Mouse (Mus musculus) liver, adult 2 months (tissue): ENCODE measurements at regions not wholly inside any gene's neighbourhood (a gene's known extent, or its start where the extent isn't known, plus 50 kb on each side); places are given as distances from the start of the nearest gene placed in this dataset.
A peak's percentile ranks its signal among the peaks of the same experiment; 100 is the strongest.

Experiments
- DNase-seq: peaks from one replicate; pipeline ENCODE4 v3.0.0-alpha.2; 2011; ENCODE audit warnings: low read depth, low spot score; ENCODE audit errors: extremely low read depth
- H3K27ac ChIP-seq: fragments of 200-500 bp; replicated peaks from 2 replicates; pipeline ENCODE4 v1.5.1; 2012; ENCODE audit warnings: low read depth, mild to moderate bottlenecking, control low read depth, inconsistent platforms, low read length; ENCODE audit not compliant: insufficient read depth
- H3K27me3 ChIP-seq: fragments of 200-500 bp; 2 replicates; pipeline ENCODE4 v1.6.1; 2012; ENCODE audit warnings: mild to moderate bottlenecking, moderate library complexity, low read length, inconsistent platforms; ENCODE audit not compliant: control insufficient read depth, insufficient read depth
- H3K36me3 ChIP-seq: fragments of 200-500 bp; 2 replicates; pipeline ENCODE4 v1.6.1; 2012; ENCODE audit warnings: low read length, inconsistent platforms; ENCODE audit not compliant: control insufficient read depth, insufficient read depth
- H3K4me1 ChIP-seq: fragments of 200-500 bp; 2 replicates; pipeline ENCODE4 v1.6.1; 2011; ENCODE audit warnings: low read length; ENCODE audit not compliant: control insufficient read depth, insufficient read depth
- H3K4me3 ChIP-seq: fragments of 200-500 bp; 2 replicates; pipeline ENCODE4 v1.5.1; 2011; ENCODE audit warnings: low read depth, mild to moderate bottlenecking, control low read depth, low read length, moderate library complexity; ENCODE audit not compliant: insufficient read depth
- H3K79me2 ChIP-seq: fragments of 200-500 bp; 2 replicates; pipeline ENCODE4 v1.6.1; 2012; ENCODE audit warnings: inconsistent platforms, mild to moderate bottlenecking, low read length, moderate library complexity; ENCODE audit not compliant: control insufficient read depth, insufficient read depth
- H3K9ac ChIP-seq: fragments of 200-500 bp; 2 replicates; pipeline ENCODE4 v1.6.1; 2012; ENCODE audit warnings: low read depth, mild to moderate bottlenecking, control low read depth, inconsistent platforms, low read length
- CTCF ChIP-seq: fragments of 200-500 bp; IDR thresholded peaks from 2 replicates; pipeline ENCODE4 v1.5.1; 2011; ENCODE audit warnings: low read depth, low read length, control low read depth
- POLR2A ChIP-seq: fragments of 200-500 bp; IDR thresholded peaks from 2 replicates; pipeline ENCODE4 v1.6.1; 2011; ENCODE audit warnings: low read length, control low read depth; ENCODE audit not compliant: insufficient read depth; ENCODE audit errors: extremely low read depth
- WGBS: fragments of 180-500 bp; shearing (Covaris S2); methylation state at CpG from one replicate; pipeline ENCODE4 v1.1.7; 2018; 5-methylcytosine and 5-hydroxymethylcytosine counted together

GRCm38 (mm10) chr8:10931266-10931665 lies 77.0 kb downstream of the Irs2 start:
- Histone ChIP-seq H3K79me2 (no peaks in the 10 kb centered on the region), H3K9ac (no peak overlapping the region), H3K4me1 (peaks cover 19% of the 10 kb centered on the region), H3K27ac (no peak overlapping the region), H3K4me3 (no peak overlapping the region), H3K27me3 (no peaks in the 10 kb centered on the region), H3K36me3 (no peaks in the 10 kb centered on the region)
- no peak for TF ChIP-seq CTCF
- no peak for DNase-seq
- 95% methylated on average over 4 of the region's 4 CpGs for WGBS

- WGBS, result 69% methylated on average over 3 of the region's 3 CpGs
- no peak overlapping the region for H3K4me3 ChIP-seq
- no peak overlapping the region for H3K9ac ChIP-seq
- no peak for DNase-seq
- H3K27me3 ChIP-seq, result no peaks in the 10 kb centered on the region
- no peak overlapping the region for H3K27ac ChIP-seq
- no peaks in the 10 kb centered on the region for H3K36me3 ChIP-seq
- peaks cover 12% of the 10 kb centered on the region for H3K4me1 ChIP-seq
- TF ChIP-seq CTCF, result no peak
- no peak for TF ChIP-seq POLR2A
- no peaks in the 10 kb centered on the region for H3K79me2 ChIP-seq
These were observed 79.4 kb downstream of the Irs2 start for GRCm38 (mm10) chr8:10928836-10929235.

- no peak for TF ChIP-seq CTCF
- no peak for TF ChIP-seq POLR2A
- no peaks in the 10 kb centered on the region for H3K27me3 ChIP-seq
- H3K27ac ChIP-seq, result no peak overlapping the region
- H3K79me2 ChIP-seq, result no peaks in the 10 kb centered on the region
- H3K36me3 ChIP-seq, result no peaks in the 10 kb centered on the region
- peaks cover 12% of the 10 kb centered on the region for H3K4me1 ChIP-seq
- DNase-seq, result peak; percentile 90
- no peak overlapping the region for H3K4me3 ChIP-seq
- WGBS, result 17% methylated on average over 17 of the region's 17 CpGs
- no peak overlapping the region for H3K9ac ChIP-seq
These were observed 79.9 kb downstream of the Irs2 start for GRCm38 (mm10) chr8:10928342-10928794.

GRCm38 (mm10) chr8:10927187-10927586 lies 81.1 kb downstream of the Irs2 start:
- Histone ChIP-seq H3K36me3 (no peaks in the 10 kb centered on the region), H3K4me3 (no peak overlapping the region), H3K27ac (no peak overlapping the region), H3K9ac (no peak overlapping the region), H3K79me2 (no peaks in the 10 kb centered on the region), H3K27me3 (no peaks in the 10 kb centered on the region), H3K4me1 (peaks cover 12% of the 10 kb centered on the region)
- 83% methylated on average over 3 of the region's 3 CpGs for WGBS
- no peak for DNase-seq
- TF ChIP-seq CTCF (no peak), POLR2A (no peak)

GRCm38 (mm10) chr8:10926518-10926915 lies 81.7 kb downstream of the Irs2 start:
- TF ChIP-seq POLR2A, result no peak
- TF ChIP-seq CTCF, result no peak
- H3K9ac ChIP-seq, result no peak overlapping the region
- H3K27ac ChIP-seq, result no peak overlapping the region
- DNase-seq, result no peak
- H3K79me2 ChIP-seq, result no peaks in the 10 kb centered on the region
- peaks cover 12% of the 10 kb centered on the region for H3K4me1 ChIP-seq
- no peak overlapping the region for H3K4me3 ChIP-seq
- no peaks in the 10 kb centered on the region for H3K27me3 ChIP-seq
- no peaks in the 10 kb centered on the region for H3K36me3 ChIP-seq

- no peak for DNase-seq
These were observed 82.4 kb downstream of the Irs2 start for GRCm38 (mm10) chr8:10925582-10926517.

More at GRCm38 (mm10) chr8:10925582-10926517, 82.4 kb downstream of the Irs2 start:
- Histone ChIP-seq H3K79me2 (no peaks in the 10 kb centered on the region), H3K4me1 (peaks cover 12% of the 10 kb centered on the region), H3K27me3 (no peaks in the 10 kb centered on the region), H3K27ac (no peak overlapping the region), H3K9ac (no peak overlapping the region), H3K36me3 (no peaks in the 10 kb centered on the region), H3K4me3 (no peak overlapping the region)
- no peak for TF ChIP-seq CTCF
- TF ChIP-seq POLR2A, result no peak
- 70% methylated on average over 18 of the region's 18 CpGs for WGBS
